Mouse (Mus musculus): Measurements from ENCODE around the gene Klb. TPM values are rescaled to one million over a fixed set of nuclear protein-coding genes. Genes with fewer than 3 reads are reported as not detected.
"Not testable (repeated sequence)": the region's sequence is repeated elsewhere in the genome, so short reads cannot be mapped to it uniquely, and the experiment has no call there.

Klb gene
- polyA plus RNA-seq (2016; fragmentation: Nextera tagmentation; extraction: Ambion mirVana): 0.06 TPM in 1 of 2 replicates, not detected in the other

DNA sequence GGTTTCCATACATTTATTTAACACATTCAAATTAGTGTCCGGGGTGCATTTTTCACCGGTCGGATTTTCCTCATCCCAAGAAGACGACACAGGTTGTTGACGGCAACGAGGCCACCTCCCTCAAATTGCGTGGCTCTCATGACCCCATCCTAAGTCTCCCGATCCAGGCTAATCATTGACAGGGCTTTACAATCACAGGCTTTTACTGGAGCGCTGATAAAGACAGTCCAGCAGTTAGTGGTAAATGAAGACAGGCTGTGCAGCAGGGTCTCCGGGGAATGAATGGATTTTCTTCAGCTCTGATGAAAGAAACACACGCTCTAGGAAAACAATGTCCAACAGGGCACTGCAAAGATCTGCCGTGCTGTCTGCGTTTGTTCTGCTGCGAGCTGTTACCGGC is at the start of gene Klb:
Klb (plus strand) TSS at position 147 of the 400 bp plus-strand sequence.
- DNase-seq (ENCODE audit: low spot score): no peak
- Histone ChIP-seq H3K27me3 (ENCODE audit: low read depth, poor library complexity, severe bottlenecking) (no peaks in the 10 kb centered on the region), H3K4me1 (peaks cover 3% of the 10 kb centered on the region; the same call in 1 of the 2 replicates), H3K4me3 (no peak within 1 kb of the TSS), H3K27ac (replicated peaks) (no peak within 1 kb of the TSS), H3K36me3 (no peaks in the 10 kb centered on the region), H3K9me3 (replicated peaks) (no peaks in the 10 kb centered on the region)
- 71% methylated on average over 15 of the region's 15 CpGs for WGBS

DNA sequence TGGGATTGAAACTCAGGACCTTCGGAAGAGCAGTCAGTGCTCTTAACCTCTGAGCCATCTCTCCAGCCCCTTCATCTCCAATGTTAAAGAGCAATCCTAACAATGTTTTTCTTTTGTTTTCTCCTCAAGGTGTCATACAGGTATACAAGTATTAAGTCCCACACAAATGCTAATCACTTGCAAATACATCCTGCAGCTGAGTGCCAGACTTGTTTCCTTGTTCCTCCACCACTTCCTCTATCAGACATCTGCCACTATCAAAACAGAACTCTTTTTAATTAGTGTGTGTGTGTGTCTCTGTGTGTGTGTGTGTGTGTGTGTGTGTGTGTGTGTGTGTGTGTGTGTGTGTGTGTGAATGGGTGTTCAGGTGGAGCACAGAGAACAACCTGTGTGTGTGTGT is 48.5 kb upstream of the Klb start:
- not testable (repeated sequence) for H3K4me3 ChIP-seq; H3K9me3 ChIP-seq (replicated peaks); H3K27ac ChIP-seq (replicated peaks); H3K27me3 ChIP-seq (ENCODE audit: low read depth, poor library complexity, severe bottlenecking); H3K4me1 ChIP-seq; DNase-seq (ENCODE audit: low spot score)
- 94% methylated on average over 1 of the region's 1 CpGs for WGBS
- peaks cover 91% of the 10 kb centered on the region for H3K36me3 ChIP-seq

DNA sequence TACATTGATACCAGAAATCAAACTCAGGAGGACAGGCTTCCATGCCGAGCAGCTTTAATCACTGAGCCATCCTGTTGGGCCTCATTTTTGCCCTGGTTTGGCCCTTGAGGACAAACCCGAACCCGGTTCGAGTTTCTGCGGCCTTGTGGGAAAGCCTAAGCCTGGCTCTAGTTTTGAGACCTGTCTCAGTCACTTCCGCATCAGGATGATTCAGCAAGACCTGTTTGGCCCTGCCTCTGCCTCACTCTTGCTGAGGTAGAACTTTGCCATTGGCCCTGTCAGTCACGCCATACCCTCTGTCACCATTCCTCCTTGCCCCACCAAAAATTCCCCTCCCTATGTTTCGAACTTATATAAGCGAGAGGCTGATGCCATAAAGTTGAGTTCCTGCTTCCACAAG is 48.0 kb upstream of the Klb start:
- 93% methylated on average over 9 of the region's 9 CpGs for WGBS

DNA sequence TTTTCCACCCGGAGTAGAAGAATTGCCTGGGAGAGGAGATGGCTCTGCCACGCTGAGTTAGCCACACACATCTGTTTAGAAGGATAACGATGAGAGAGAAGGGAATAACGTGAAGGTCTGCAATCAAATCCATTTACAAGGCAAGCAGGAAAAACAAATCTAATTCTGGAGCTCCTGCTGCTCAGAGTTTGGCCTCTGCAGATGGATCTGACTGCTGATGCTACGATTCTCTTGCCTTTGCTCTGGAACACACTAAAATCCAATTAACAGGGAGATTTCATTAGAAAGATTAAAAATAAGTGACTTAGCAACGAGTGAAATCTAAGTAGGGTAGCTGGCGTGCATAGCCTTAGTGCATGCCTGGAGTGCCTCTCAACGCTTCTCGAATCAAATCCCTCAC is 42.6 kb upstream of the Klb start:
- Histone ChIP-seq H3K27ac (replicated peaks) (no peak overlapping the region), H3K4me3 (no peak overlapping the region), H3K4me1 (no peaks in the 10 kb centered on the region), H3K27me3 (ENCODE audit: low read depth, poor library complexity, severe bottlenecking) (no peaks in the 10 kb centered on the region), H3K36me3 (peaks cover 74% of the 10 kb centered on the region), H3K9me3 (replicated peaks) (no peaks in the 10 kb centered on the region)
- DNase-seq (ENCODE audit: low spot score): no peak
- WGBS: 88% methylated on average over 9 of the region's 9 CpGs

More for the DNA sequence above, 48.0 kb upstream of the Klb start:
- H3K36me3 ChIP-seq: peaks cover 91% of the 10 kb centered on the region
- DNase-seq (ENCODE audit: low spot score): no peak
- H3K27me3 ChIP-seq (ENCODE audit: low read depth, poor library complexity, severe bottlenecking): no peaks in the 10 kb centered on the region
- no peak overlapping the region for H3K4me3 ChIP-seq
- H3K27ac ChIP-seq (replicated peaks): no peak overlapping the region
- H3K9me3 ChIP-seq (replicated peaks): no peaks in the 10 kb centered on the region
- H3K4me1 ChIP-seq: no peaks in the 10 kb centered on the region

DNA sequence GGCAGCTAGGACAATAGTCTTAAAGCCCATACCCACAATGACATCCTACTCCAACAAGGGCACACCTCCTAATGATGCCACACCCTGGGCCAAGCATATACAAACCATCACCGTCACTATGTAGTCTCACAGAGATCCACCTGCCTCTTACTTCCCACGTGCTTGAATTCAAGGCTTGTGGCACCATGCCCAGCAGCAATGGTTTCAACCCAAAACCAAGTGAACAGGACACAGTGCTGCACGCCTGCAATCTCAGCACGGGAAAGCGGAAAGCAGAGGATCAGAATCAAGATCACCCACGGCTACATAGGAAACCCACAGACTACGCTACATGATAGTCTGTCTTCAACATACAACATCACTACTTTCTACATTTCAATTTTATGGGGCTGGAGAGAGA is 39.9 kb upstream of the Klb start:
- Histone ChIP-seq H3K27ac (replicated peaks) (no peak overlapping the region), H3K27me3 (ENCODE audit: low read depth, poor library complexity, severe bottlenecking) (no peaks in the 10 kb centered on the region), H3K9me3 (replicated peaks) (no peaks in the 10 kb centered on the region), H3K4me3 (no peak overlapping the region), H3K4me1 (no peaks in the 10 kb centered on the region), H3K36me3 (peaks cover 77% of the 10 kb centered on the region)
- WGBS: 96% methylated on average over 7 of the region's 7 CpGs
- DNase-seq (ENCODE audit: low spot score): no peak

DNA sequence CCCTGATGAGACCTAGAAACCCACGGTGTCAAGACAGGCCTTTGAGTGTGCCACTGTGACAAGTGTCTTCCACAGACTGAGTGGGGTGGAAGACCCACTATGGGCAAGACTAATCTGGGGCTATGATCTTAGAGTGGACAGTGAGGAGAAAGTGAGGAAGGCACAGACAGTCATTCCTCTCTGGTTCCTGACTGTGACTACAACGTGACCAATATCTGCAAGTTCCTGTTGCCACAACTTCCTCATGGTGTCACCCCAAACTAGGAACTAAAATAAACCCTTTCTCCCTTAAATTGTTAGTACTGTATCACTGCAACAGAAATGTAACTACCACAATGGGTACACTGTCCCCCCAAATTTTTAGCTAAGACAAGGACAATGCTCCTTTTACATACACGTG is 39.2 kb upstream of the Klb start:
- WGBS: 95% methylated on average over 3 of the region's 3 CpGs
- H3K36me3 ChIP-seq: peaks cover 79% of the 10 kb centered on the region

DNA sequence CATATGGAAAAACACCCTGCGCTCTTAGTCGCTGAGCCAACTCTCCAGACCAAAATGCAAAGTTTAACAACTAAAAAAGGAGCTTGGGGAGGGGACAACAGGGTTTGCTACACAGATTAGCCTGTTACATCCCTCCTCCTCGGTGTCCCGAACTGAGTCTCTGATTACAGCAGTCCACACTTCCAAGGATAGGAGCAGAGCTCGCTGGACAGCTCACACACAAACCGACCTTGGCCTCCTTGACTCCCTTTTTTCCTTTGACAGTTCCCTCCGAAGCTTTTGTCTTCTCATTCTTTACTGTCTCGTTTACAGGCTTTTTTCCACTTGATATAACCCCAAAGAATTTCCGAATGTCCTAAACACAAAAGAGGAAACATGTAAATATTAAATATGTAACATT is 28.9 kb upstream of the Klb start:
- peaks cover 67% of the 10 kb centered on the region for H3K36me3 ChIP-seq

More for the DNA sequence above, 39.2 kb upstream of the Klb start:
- H3K4me1 ChIP-seq: no peaks in the 10 kb centered on the region
- no peak overlapping the region for H3K27ac ChIP-seq (replicated peaks)
- H3K4me3 ChIP-seq: no peak overlapping the region
- DNase-seq (ENCODE audit: low spot score): no peak
- no peaks in the 10 kb centered on the region for H3K27me3 ChIP-seq (ENCODE audit: low read depth, poor library complexity, severe bottlenecking)
- no peaks in the 10 kb centered on the region for H3K9me3 ChIP-seq (replicated peaks)

DNA sequence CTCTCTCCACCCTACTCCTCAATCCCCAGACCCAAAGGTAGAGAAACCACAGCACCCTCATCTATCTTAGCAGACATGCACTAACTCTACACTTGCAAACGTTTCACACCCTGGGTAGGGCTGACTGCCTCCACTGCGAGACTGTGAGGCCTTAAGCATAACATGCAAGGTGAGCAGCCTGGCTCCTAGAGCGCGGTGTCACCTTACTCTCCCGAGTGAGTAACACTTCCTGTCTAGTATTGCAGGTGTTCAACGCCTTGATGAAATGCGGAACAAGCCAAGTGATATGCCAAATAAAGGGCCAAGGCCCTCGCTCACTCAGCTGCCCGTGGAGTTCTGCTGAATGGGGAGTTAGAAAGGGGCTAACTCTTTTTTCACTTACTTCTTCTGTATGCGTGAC is 25.9 kb upstream of the Klb start:
- no peak overlapping the region for H3K27ac ChIP-seq (replicated peaks)
- H3K4me3 ChIP-seq: no peak overlapping the region
- DNase-seq (ENCODE audit: low spot score): no peak
- H3K4me1 ChIP-seq: no peaks in the 10 kb centered on the region
- 93% methylated on average over 10 of the region's 10 CpGs for WGBS
- H3K27me3 ChIP-seq (ENCODE audit: low read depth, poor library complexity, severe bottlenecking): no peaks in the 10 kb centered on the region
- no peaks in the 10 kb centered on the region for H3K9me3 ChIP-seq (replicated peaks)
- H3K36me3 ChIP-seq: peaks cover 43% of the 10 kb centered on the region

More for the DNA sequence above, 28.9 kb upstream of the Klb start:
- WGBS: 89% methylated on average over 9 of the region's 9 CpGs
- Histone ChIP-seq H3K4me1 (no peaks in the 10 kb centered on the region), H3K4me3 (no peak overlapping the region), H3K27me3 (ENCODE audit: low read depth, poor library complexity, severe bottlenecking) (no peaks in the 10 kb centered on the region), H3K27ac (replicated peaks) (no peak overlapping the region), H3K9me3 (replicated peaks) (no peaks in the 10 kb centered on the region)
- no peak for DNase-seq (ENCODE audit: low spot score)

DNA sequence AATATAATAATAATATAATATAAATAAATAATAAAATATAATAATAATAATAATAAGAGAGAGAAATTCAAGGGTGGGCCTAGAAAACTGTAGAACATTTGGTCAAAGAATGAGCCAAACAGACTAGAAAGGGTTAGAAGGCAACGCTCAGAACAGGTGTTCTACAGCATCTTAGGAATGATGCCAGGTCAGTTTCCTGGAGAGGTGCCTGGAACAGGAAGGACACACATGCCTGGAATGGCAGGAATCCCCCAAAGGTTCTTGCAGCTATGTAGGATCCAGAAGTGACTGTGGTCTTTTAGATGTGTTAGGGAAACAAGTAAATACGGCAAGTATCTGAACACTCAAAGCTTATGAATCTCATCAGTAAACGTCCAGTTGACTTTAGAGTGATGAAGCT is 23.8 kb upstream of the Klb start:
- no peaks in the 10 kb centered on the region for H3K27me3 ChIP-seq (ENCODE audit: low read depth, poor library complexity, severe bottlenecking)
- 92% methylated on average over 3 of the region's 3 CpGs for WGBS
- peaks cover 22% of the 10 kb centered on the region for H3K36me3 ChIP-seq
- H3K9me3 ChIP-seq (replicated peaks): no peaks in the 10 kb centered on the region
- DNase-seq (ENCODE audit: low spot score): no peak
- no peaks in the 10 kb centered on the region for H3K4me1 ChIP-seq
- H3K4me3 ChIP-seq: no peak overlapping the region
- H3K27ac ChIP-seq (replicated peaks): no peak overlapping the region

DNA sequence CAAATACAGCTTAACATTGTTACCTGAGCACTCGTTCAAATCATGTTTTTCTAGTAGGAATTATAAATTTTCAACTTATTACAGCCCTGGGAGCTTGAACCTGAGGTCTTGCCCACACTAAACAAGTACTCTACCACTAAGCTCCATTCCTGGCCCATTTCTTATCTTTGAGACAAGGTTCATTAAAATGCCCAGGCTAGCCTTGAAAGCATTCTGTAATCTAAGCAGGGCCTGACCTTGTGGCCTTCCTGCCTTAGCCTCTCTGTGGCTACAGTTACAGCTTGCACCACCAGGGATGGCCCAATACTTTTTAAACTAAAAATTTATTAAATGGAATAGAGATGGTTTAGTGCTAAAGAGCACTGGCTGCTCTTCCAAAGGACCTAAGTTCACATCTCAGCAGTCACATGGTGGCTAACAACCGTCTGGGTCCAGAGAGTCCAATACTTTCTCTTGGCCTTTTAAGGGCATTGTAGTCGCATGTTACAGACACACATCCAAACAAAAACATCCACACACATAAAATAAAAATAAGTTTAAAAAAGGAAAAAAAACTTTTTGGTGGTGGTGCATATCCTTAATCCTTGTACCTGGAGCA is 23.3 kb upstream of the Klb start:
- 90% methylated on average over 3 of the region's 3 CpGs for WGBS
- H3K27ac ChIP-seq (replicated peaks): no peak overlapping the region

DNA sequence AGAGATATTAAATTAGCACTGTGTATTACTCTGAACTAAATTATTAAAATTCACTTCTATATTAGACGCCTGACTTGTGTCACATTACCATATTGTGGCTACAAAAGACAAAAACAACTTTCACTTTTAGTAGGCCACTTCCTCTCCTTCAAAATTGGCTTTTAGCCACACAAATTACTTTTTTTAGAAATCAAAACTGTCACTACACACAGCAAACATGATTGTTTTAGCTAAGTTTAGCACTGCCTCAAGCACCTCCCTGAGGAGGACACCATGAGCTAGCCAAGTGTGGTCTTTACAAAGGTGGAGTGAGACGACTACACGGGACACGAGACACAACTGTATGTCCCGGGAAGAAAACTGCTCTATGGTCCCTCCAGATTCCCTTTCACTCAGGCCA is 21.9 kb upstream of the Klb start:
- WGBS: 86% methylated on average over 5 of the region's 5 CpGs

More for the DNA sequence above, 23.3 kb upstream of the Klb start:
- H3K36me3 ChIP-seq: peaks cover 17% of the 10 kb centered on the region; the same call in 1 of the 2 replicates
- DNase-seq (ENCODE audit: low spot score): no peak
- no peaks in the 10 kb centered on the region for H3K9me3 ChIP-seq (replicated peaks)
- no peaks in the 10 kb centered on the region for H3K4me1 ChIP-seq
- no peak overlapping the region for H3K4me3 ChIP-seq
- H3K27me3 ChIP-seq (ENCODE audit: low read depth, poor library complexity, severe bottlenecking): no peaks in the 10 kb centered on the region

DNA sequence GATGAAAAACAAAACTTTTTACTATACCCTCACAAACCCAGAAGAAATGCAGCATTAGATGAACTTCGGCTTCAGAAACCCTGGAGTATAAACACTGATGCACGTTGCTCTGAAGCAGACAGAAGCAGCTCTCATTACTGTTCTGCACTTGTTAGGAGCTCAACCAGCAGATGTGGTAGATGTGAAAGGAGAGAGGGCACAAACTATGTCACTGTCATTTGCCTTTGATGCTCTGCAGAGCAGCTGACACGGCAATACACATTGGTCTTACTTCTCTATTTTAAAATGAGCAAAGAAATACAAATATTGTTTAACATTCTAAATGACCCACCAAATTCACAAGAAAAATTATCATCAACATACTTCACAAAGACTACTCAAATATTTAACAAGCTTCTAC is 18.1 kb upstream of the Klb start:
- Histone ChIP-seq H3K27ac (replicated peaks) (no peak overlapping the region), H3K4me3 (no peak overlapping the region), H3K27me3 (ENCODE audit: low read depth, poor library complexity, severe bottlenecking) (no peaks in the 10 kb centered on the region), H3K4me1 (peaks cover 13% of the 10 kb centered on the region), H3K36me3 (peaks cover 28% of the 10 kb centered on the region), H3K9me3 (replicated peaks) (no peaks in the 10 kb centered on the region)
- WGBS: 87% methylated on average over 3 of the region's 3 CpGs
- DNase-seq (ENCODE audit: low spot score): no peak

More for the DNA sequence above, 21.9 kb upstream of the Klb start:
- no peaks in the 10 kb centered on the region for H3K9me3 ChIP-seq (replicated peaks)
- no peaks in the 10 kb centered on the region for H3K27me3 ChIP-seq (ENCODE audit: low read depth, poor library complexity, severe bottlenecking)
- peaks cover 19% of the 10 kb centered on the region for H3K36me3 ChIP-seq
- no peaks in the 10 kb centered on the region for H3K4me1 ChIP-seq
- no peak overlapping the region for H3K4me3 ChIP-seq
- no peak for DNase-seq (ENCODE audit: low spot score)
- H3K27ac ChIP-seq (replicated peaks): no peak overlapping the region

DNA sequence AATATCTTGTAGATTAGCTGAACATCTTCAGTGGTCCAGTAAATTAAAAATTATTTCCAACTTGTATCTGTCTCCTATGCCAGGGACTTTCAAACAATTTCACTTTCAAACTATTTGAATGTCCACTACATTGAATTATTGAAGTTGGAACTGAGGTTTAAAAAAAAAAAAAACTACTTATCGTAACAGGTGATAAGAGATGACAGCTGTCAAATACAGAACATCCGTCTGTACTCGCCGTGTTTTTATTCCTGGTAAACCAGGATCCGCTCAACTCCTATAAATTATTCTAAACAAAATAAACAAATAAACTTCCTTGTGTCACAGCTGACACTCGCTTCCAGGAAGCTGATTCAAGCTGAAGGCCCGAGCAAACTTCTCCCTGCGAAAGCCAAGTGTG is 13.3 kb upstream of the Klb start:
- Histone ChIP-seq H3K27ac (replicated peaks) (peak overlapping the region; percentile 94), H3K4me3 (peak overlapping the region; percentile 84), H3K4me1 (peaks cover 20% of the 10 kb centered on the region), H3K9me3 (replicated peaks) (no peaks in the 10 kb centered on the region), H3K27me3 (ENCODE audit: low read depth, poor library complexity, severe bottlenecking) (no peaks in the 10 kb centered on the region), H3K36me3 (peaks cover 28% of the 10 kb centered on the region)
- 14% methylated on average over 8 of the region's 8 CpGs for WGBS
- no peak for DNase-seq (ENCODE audit: low spot score)
